Mouse (Mus musculus) C3H10T1/2 (cell line): ENCODE results near the gene Tex47. TPM values are rescaled to one million over a fixed set of nuclear protein-coding genes. Genes with fewer than 3 reads are reported as not detected.

Source experiments
- polyA plus RNA-seq, 2 experiments: library from polyadenylated mRNA; unstranded; fragments of >200 nt; fragmentation: generic; extraction: Trizol; gene quantifications; one replicate each; pipeline ENCODE4 v1.2.1; 2012; ENCODE audit warnings: missing spikeins in 2 of 2

Gene Tex47
- under 1 TPM in 1 of 2 experiments, not detected in 1; 0.06 TPM for polyA plus RNA-seq

GRCm38 (mm10) chr5:7303819-7304218, at the start of gene Tex47:
Tex47 (plus strand) TSS chr5:7304119.

GRCm38 (mm10) chr5:7344145-7345010, 40.5 kb downstream of the Tex47 start, which contains the start of gene Zfp804b:
Zfp804b (minus strand) TSS chr5:7344756.

Other genes starting within 250 kb of the Tex47 start
- under 1 TPM in 1 of 2 experiments, not detected in 1; 0.04 TPM for gene Zfp804b, start 40.6 kb downstream of the Tex47 start, polyA plus RNA-seq